Mouse (Mus musculus): ENCODE results near the gene Mlip. TPM values are rescaled to one million over a fixed set of nuclear protein-coding genes. Genes with fewer than 3 reads are reported as not detected.
"Not testable (repeated sequence)": the region's sequence is repeated elsewhere in the genome, so short reads cannot be mapped to it uniquely, and the experiment has no call there.

The Mlip gene
- total RNA-seq, 1 experiment, result not detected

GRCm38 (mm10) chr9:77377082-77377481 is 24.3 kb upstream of the Mlip start:
- Histone ChIP-seq H3K36me3 (ENCODE audit: control insufficient read depth, insufficient read depth, low read length, poor library complexity, severe bottlenecking) (no peaks in the 10 kb centered on the region), H3K27ac (ENCODE audit: insufficient read depth, low read depth, low read length, poor library complexity, severe bottlenecking) (no peak overlapping the region), H3K4me3 (ENCODE audit: insufficient read depth in 1 of 2, low read depth in 1 of 2, low read length in 2 of 2, poor library complexity in 1 of 2, severe bottlenecking in 1 of 2) (no peak overlapping the region), H3K9me3 (ENCODE audit: control insufficient read depth, insufficient read depth, low read depth, low read length) (no peaks in the 10 kb centered on the region), H3K9ac (ENCODE audit: insufficient read depth, low read depth, low read length, poor library complexity, severe bottlenecking) (no peak overlapping the region), H3K4me1 (ENCODE audit: control insufficient read depth in 2 of 2, insufficient read depth in 2 of 2, low read length in 2 of 2, poor library complexity in 1 of 2) (no peaks in the 10 kb centered on the region)
- in situ Hi-C loops (cut with MboI; ENCODE audit: low sequenced_read_pairs in 2 of 2, unreplicated experiment in 2 of 2), result no loop called here
- peak; percentile 51 for DNase-seq (ENCODE audit: low read depth, low spot score)
- TF ChIP-seq MAFK (IDR thresholded peaks at IDR 0.05; ENCODE audit: insufficient read depth, low read depth, low read length) (no peak), ZC3H11A (IDR thresholded peaks at IDR 0.05; ENCODE audit: borderline replicate concordance, low read depth, low read length) (no peak), HCFC1 (IDR thresholded peaks at IDR 0.05; ENCODE audit: borderline replicate concordance, insufficient read depth, low read length) (no peak), ZNF384 (IDR thresholded peaks at IDR 0.05; ENCODE audit: low read depth, low read length) (no peak)

- H3K9me3 ChIP-seq (ENCODE audit: control insufficient read depth, insufficient read depth, low read depth, low read length), result no peaks in the 10 kb centered on the region
- no peak overlapping the region for H3K27ac ChIP-seq (ENCODE audit: insufficient read depth, low read depth, low read length, poor library complexity, severe bottlenecking)
- TF ChIP-seq CHD2 (IDR thresholded peaks at IDR 0.05; ENCODE audit: low read depth, low read length) (no peak), ZC3H11A (IDR thresholded peaks at IDR 0.05; ENCODE audit: borderline replicate concordance, low read depth, low read length) (no peak), HCFC1 (IDR thresholded peaks at IDR 0.05; ENCODE audit: borderline replicate concordance, insufficient read depth, low read length) (no peak), ZNF384 (IDR thresholded peaks at IDR 0.05; ENCODE audit: low read depth, low read length) (no peak), MAFK (IDR thresholded peaks at IDR 0.05; ENCODE audit: insufficient read depth, low read depth, low read length) (no peak)
- H3K4me3 ChIP-seq (ENCODE audit: insufficient read depth in 1 of 2, low read depth in 1 of 2, low read length in 2 of 2, poor library complexity in 1 of 2, severe bottlenecking in 1 of 2), result no peak overlapping the region
- DNase-seq (ENCODE audit: low read depth, low spot score), result no peak
- no peaks in the 10 kb centered on the region for H3K4me1 ChIP-seq (ENCODE audit: control insufficient read depth in 2 of 2, insufficient read depth in 2 of 2, low read length in 2 of 2, poor library complexity in 1 of 2)
- in situ Hi-C loops (cut with MboI; ENCODE audit: low sequenced_read_pairs in 2 of 2, unreplicated experiment in 2 of 2), result no loop called here
- H3K9ac ChIP-seq (ENCODE audit: insufficient read depth, low read depth, low read length, poor library complexity, severe bottlenecking), result no peak overlapping the region
- no peaks in the 10 kb centered on the region for H3K36me3 ChIP-seq (ENCODE audit: control insufficient read depth, insufficient read depth, low read length, poor library complexity, severe bottlenecking)
These were observed 23.8 kb upstream of the Mlip start for GRCm38 (mm10) chr9:77376561-77376960.

GRCm38 (mm10) chr9:77370706-77371105 is 17.9 kb upstream of the Mlip start:
- H3K27ac ChIP-seq (ENCODE audit: insufficient read depth, low read depth, low read length, poor library complexity, severe bottlenecking), result no peak overlapping the region
- no peak for DNase-seq (ENCODE audit: low read depth, low spot score)
- H3K36me3 ChIP-seq (ENCODE audit: control insufficient read depth, insufficient read depth, low read length, poor library complexity, severe bottlenecking), result no peaks in the 10 kb centered on the region
- no peak overlapping the region for H3K4me3 ChIP-seq (ENCODE audit: insufficient read depth in 1 of 2, low read depth in 1 of 2, low read length in 2 of 2, poor library complexity in 1 of 2, severe bottlenecking in 1 of 2)
- no peaks in the 10 kb centered on the region for H3K4me1 ChIP-seq (ENCODE audit: control insufficient read depth in 2 of 2, insufficient read depth in 2 of 2, low read length in 2 of 2, poor library complexity in 1 of 2)
- TF ChIP-seq CHD2 (IDR thresholded peaks at IDR 0.05; ENCODE audit: low read depth, low read length), result no peak
- no peak for TF ChIP-seq ZC3H11A (IDR thresholded peaks at IDR 0.05; ENCODE audit: borderline replicate concordance, low read depth, low read length)
- no peak for TF ChIP-seq HCFC1 (IDR thresholded peaks at IDR 0.05; ENCODE audit: borderline replicate concordance, insufficient read depth, low read length)
- no peak for TF ChIP-seq ZNF384 (IDR thresholded peaks at IDR 0.05; ENCODE audit: low read depth, low read length)
- no peaks in the 10 kb centered on the region for H3K9me3 ChIP-seq (ENCODE audit: control insufficient read depth, insufficient read depth, low read depth, low read length)
- in situ Hi-C loops (cut with MboI; ENCODE audit: low sequenced_read_pairs in 2 of 2, unreplicated experiment in 2 of 2), result no loop called here
- H3K9ac ChIP-seq (ENCODE audit: insufficient read depth, low read depth, low read length, poor library complexity, severe bottlenecking), result no peak overlapping the region

- no peak overlapping the region for H3K4me3 ChIP-seq (ENCODE audit: insufficient read depth in 1 of 2, low read depth in 1 of 2, low read length in 2 of 2, poor library complexity in 1 of 2, severe bottlenecking in 1 of 2)
- no peaks in the 10 kb centered on the region for H3K36me3 ChIP-seq (ENCODE audit: control insufficient read depth, insufficient read depth, low read length, poor library complexity, severe bottlenecking)
- H3K27ac ChIP-seq (ENCODE audit: insufficient read depth, low read depth, low read length, poor library complexity, severe bottlenecking), result no peak overlapping the region
- no peak overlapping the region for H3K9ac ChIP-seq (ENCODE audit: insufficient read depth, low read depth, low read length, poor library complexity, severe bottlenecking)
- no peak for DNase-seq (ENCODE audit: low read depth, low spot score)
- TF ChIP-seq MAFK (IDR thresholded peaks at IDR 0.05; ENCODE audit: insufficient read depth, low read depth, low read length) (no peak), ZC3H11A (IDR thresholded peaks at IDR 0.05; ENCODE audit: borderline replicate concordance, low read depth, low read length) (no peak)
- H3K4me1 ChIP-seq (ENCODE audit: control insufficient read depth in 2 of 2, insufficient read depth in 2 of 2, low read length in 2 of 2, poor library complexity in 1 of 2), result no peaks in the 10 kb centered on the region
- in situ Hi-C loops (cut with MboI; ENCODE audit: low sequenced_read_pairs in 2 of 2, unreplicated experiment in 2 of 2), result no loop called here
- H3K9me3 ChIP-seq (ENCODE audit: control insufficient read depth, insufficient read depth, low read depth, low read length), result no peaks in the 10 kb centered on the region
These were observed 16.5 kb upstream of the Mlip start for GRCm38 (mm10) chr9:77369262-77369661.

GRCm38 (mm10) chr9:77364681-77365080 is 11.9 kb upstream of the Mlip start:
- H3K4me3 ChIP-seq (ENCODE audit: insufficient read depth in 1 of 2, low read depth in 1 of 2, low read length in 2 of 2, poor library complexity in 1 of 2, severe bottlenecking in 1 of 2); H3K36me3 ChIP-seq (ENCODE audit: control insufficient read depth, insufficient read depth, low read length, poor library complexity, severe bottlenecking); H3K9ac ChIP-seq (ENCODE audit: insufficient read depth, low read depth, low read length, poor library complexity, severe bottlenecking); H3K4me1 ChIP-seq (ENCODE audit: control insufficient read depth in 2 of 2, insufficient read depth in 2 of 2, low read length in 2 of 2, poor library complexity in 1 of 2); in situ Hi-C loops (cut with MboI; ENCODE audit: low sequenced_read_pairs in 2 of 2, unreplicated experiment in 2 of 2); H3K9me3 ChIP-seq (ENCODE audit: control insufficient read depth, insufficient read depth, low read depth, low read length); H3K27ac ChIP-seq (ENCODE audit: insufficient read depth, low read depth, low read length, poor library complexity, severe bottlenecking); DNase-seq (ENCODE audit: low read depth, low spot score): not testable (repeated sequence)
